Mouse (Mus musculus) gastrocnemius, postnatal 25 days (tissue): ENCODE results near the gene Gm9603. TPM values are rescaled to one million over a fixed set of nuclear protein-coding genes. Genes with fewer than 3 reads are reported as not detected.
"Not testable (repeated sequence)": the region's sequence is repeated elsewhere in the genome, so short reads cannot be mapped to it uniquely, and the experiment has no call there.

Experiments
- DNase-seq: peaks from one replicate; pipeline ENCODE4 v3.0.0; 2022
- long read RNA-seq, 2 experiments: library from polyadenylated mRNA; stranded (forward); transcript quantifications; one replicate each; pipeline ENCODE4 v2.0.0; 2021
- total RNA-seq, 2 experiments: library from RNA; stranded (reverse); gene quantifications; 1 replicate in 1 of 2; 2 replicates in 1 of 2; pipeline ENCODE4 v1.2.3; 2021

The Gm9603 gene
- not detected for total RNA-seq
- long read RNA-seq, experiment 1 = 0 reads
- long read RNA-seq, experiment 2 = 0 reads

DNA sequence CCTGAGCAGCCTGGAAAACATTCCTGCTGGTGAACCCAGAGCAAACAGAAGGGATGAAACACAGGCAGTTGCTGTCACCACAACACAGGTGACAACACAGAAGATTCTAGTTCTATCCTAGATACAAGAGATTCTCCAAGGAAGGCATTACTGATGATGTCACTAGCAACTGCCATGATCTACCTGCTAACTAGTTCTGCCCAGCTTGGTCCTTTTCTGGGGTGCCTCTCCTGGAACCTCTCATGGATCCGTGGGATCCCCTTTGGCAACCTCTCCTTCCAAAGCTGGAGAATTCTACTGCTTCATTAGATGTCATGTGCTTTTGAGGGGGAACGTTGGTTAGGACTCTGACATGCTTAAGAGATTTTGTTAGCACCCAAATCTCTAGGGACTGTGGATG, at the start of gene Gm9603:
Gm9603 (minus strand) TSS at position 101 of the 400 bp plus-strand sequence.
- not testable (repeated sequence) for DNase-seq

DNA sequence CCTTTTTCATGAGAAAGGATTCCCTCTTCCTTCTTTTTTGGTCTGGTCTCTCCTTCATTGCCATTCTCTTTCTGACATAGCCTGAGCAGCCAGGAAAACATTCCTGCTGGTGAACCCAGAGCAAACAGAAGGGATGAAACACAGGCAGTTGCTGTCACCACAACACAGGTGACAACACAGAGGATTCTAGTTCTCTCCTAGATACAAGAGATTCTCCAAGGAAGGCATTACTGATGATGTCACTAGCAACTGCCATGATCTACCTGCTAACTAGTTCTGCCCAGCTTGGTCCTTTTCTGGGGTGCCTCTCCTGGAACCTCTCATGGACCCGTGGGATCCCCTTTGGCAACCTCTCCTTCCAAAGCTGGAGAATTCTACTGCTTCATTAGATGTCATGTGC, 54.3 kb downstream of the Gm9603 start, which contains the start of gene Gm8265:
Gm8265 (minus strand) TSS at position 101 of the 400 bp plus-strand sequence.
- DNase-seq = not testable (repeated sequence)

Other genes starting within 250 kb of the Gm9603 start
- gene Gm3194, start 232.0 kb downstream of the Gm9603 start, total RNA-seq = under 1 TPM; 0.33 to 0.40 TPM
- gene Gm8246, start 209.6 kb downstream of the Gm9603 start, total RNA-seq = not detected
- gene Gm3187, start 203.2 kb downstream of the Gm9603 start, total RNA-seq = not detected
- gene Gm3488, start 185.8 kb downstream of the Gm9603 start, total RNA-seq = under 1 TPM in 1 of 2 experiments, not detected in 1; 0.15 TPM
- not detected for gene Gm3532, start 149.0 kb downstream of the Gm9603 start, total RNA-seq
- gene Gm8265, start 54.4 kb downstream of the Gm9603 start, total RNA-seq = not detected
- not detected for gene Gm3373, start 54.1 kb upstream of the Gm9603 start, total RNA-seq
- gene Gm3383, start 120.5 kb upstream of the Gm9603 start, total RNA-seq = under 1 TPM; 0.33 to 0.40 TPM
- gene Gm3424, start 142.9 kb upstream of the Gm9603 start, total RNA-seq = not detected
- gene Gm8237, start 192.9 kb upstream of the Gm9603 start, total RNA-seq = not detected